Mouse (Mus musculus) megakaryocyte, embryonic 14.5 days (primary cell): ENCODE data around the gene Ofcc1. TPM values are rescaled to one million over a fixed set of nuclear protein-coding genes. Genes with fewer than 3 reads are reported as not detected.

Experiments used
- H3K27me3 ChIP-seq: replicated peaks from 2 replicates; pipeline ENCODE3; 2012; ENCODE audit warnings: inconsistent platforms
- H3K36me3 ChIP-seq: replicated peaks from 2 replicates; pipeline ENCODE3; 2012; ENCODE audit warnings: low read length, inconsistent platforms, mixed read lengths
- H3K4me1 ChIP-seq: 2 replicates; pipeline ENCODE4 v1.6.1; 2012; ENCODE audit warnings: inconsistent platforms
- H3K4me3 ChIP-seq: replicated peaks from 2 replicates; pipeline ENCODE3; 2012; ENCODE audit warnings: moderate library complexity, mild to moderate bottlenecking, inconsistent platforms
- H3K9me3 ChIP-seq: 2 replicates; pipeline ENCODE4 v1.6.1; 2012; ENCODE audit warnings: inconsistent platforms
- FLI1 ChIP-seq: IDR thresholded peaks from 2 replicates; pipeline ENCODE4 v1.6.1; 2012; ENCODE audit warnings: low read length, inconsistent platforms, mixed read lengths
- GATA1 ChIP-seq: IDR thresholded peaks from 3 replicates; pipeline ENCODE4 v1.6.1; 2012; ENCODE audit warnings: mixed read lengths, low read length, inconsistent platforms, borderline replicate concordance
- polyA plus RNA-seq: library from polyadenylated mRNA; stranded (reverse); fragments of >175 nt; gene quantifications from 2 replicates; pipeline ENCODE4 v1.2.3, GENCODE M21; 2012; ENCODE audit warnings: low replicate concordance; ENCODE audit not compliant: insufficient read depth

The Ofcc1 gene
- not detected in 2 replicates for polyA plus RNA-seq

DNA sequence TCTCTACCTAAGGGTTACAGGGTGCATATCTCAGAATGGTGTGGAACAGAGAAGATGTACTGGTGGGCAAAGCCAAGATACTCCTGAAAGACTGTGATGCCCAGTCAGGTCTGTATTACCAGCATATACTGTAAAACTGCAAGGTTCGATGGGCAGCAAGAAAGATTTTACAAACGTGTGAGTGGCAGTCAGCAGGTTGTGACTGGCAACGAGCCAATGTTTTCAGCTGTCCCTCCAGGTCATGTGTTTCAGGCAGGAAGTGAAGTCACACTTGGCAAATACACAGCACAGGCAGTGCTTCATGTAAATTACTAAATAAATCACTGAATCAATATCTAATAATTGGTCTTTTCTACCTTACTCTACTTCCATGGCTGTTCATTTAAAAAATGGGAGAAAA, at the start of gene Ofcc1:
Gene Ofcc1, minus strand, starts transcription at position 163 of the 400 bp plus-strand sequence.
- TF ChIP-seq FLI1 (no peak), GATA1 (no peak)
- no peaks in the 10 kb centered on the region for H3K4me1 ChIP-seq
- no peaks in the 10 kb centered on the region for H3K36me3 ChIP-seq
- H3K9me3 ChIP-seq, result peaks cover 15% of the 10 kb centered on the region
- no peak within 1 kb of the TSS for H3K4me3 ChIP-seq
- no peaks in the 10 kb centered on the region for H3K27me3 ChIP-seq

DNA sequence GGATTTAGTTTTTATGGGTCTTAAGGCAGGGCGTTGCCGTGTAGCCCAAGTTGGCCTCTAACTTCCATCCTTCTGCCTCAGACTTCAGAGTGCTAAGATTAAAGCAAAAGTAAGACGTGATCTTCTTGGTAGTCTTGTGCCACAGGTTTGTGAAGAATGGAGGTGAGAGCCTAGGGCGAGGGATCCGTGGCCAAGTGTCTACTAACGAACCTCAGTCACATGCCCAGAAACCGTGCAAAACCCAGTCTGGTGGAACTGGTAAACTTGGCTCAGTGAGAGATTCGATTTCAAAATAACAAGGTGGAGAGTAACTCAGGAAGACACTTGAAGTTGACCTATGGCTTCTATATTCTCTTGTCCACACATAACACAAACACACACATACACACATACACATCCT, 28.9 kb upstream of the Ofcc1 start:
- Histone ChIP-seq H3K36me3 (no peaks in the 10 kb centered on the region), H3K9me3 (peaks cover 18% of the 10 kb centered on the region), H3K4me1 (no peaks in the 10 kb centered on the region), H3K4me3 (no peak overlapping the region), H3K27me3 (no peaks in the 10 kb centered on the region)
- TF ChIP-seq GATA1 (no peak), FLI1 (no peak)

DNA sequence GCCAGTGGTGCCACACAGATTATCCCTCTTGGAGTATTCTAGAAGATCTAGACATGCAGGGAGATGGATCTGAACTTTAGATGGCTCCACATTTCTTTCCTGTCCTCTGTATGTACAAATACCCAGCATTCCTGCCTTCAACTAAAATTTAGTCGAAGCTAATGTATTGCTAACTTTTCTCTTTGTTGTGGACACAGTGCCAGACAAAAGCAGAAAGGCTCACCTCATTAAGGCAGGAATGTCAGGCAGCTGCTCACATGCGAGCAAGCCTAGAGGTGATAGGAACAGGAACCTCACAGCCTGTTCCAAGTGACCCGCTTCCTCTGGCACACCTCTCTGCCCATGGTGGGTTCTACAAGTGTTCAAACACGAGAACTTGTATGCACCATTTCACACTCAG, 26.2 kb upstream of the Ofcc1 start:
- Histone ChIP-seq H3K9me3 (peaks cover 18% of the 10 kb centered on the region), H3K4me1 (no peaks in the 10 kb centered on the region), H3K4me3 (no peak overlapping the region), H3K27me3 (no peaks in the 10 kb centered on the region), H3K36me3 (no peaks in the 10 kb centered on the region)
- TF ChIP-seq GATA1 (no peak), FLI1 (no peak)

DNA sequence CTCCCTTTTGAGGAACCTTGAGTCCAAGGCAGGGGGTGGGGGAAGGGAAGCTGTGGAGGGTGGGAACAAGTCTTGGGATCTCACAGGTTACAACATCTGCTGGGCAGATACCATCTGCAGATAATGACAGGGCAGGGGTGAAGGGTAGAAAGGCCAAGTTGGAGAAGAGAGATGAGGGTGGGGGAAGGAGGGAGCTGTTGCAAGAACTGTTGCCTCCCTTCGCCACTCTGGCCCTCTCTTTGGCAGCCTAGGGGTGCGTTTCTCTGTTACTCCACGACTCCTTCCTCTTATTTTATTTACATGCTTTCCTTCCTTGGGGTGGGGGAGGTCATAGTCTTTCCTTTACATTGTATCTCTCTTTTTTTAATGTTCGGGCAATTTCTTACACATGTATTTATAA, 23.7 kb upstream of the Ofcc1 start:
- no peaks in the 10 kb centered on the region for H3K27me3 ChIP-seq
- no peaks in the 10 kb centered on the region for H3K4me1 ChIP-seq
- no peaks in the 10 kb centered on the region for H3K36me3 ChIP-seq
- H3K4me3 ChIP-seq, result no peak overlapping the region
- TF ChIP-seq FLI1 (no peak), GATA1 (no peak)
- peaks cover 19% of the 10 kb centered on the region for H3K9me3 ChIP-seq

DNA sequence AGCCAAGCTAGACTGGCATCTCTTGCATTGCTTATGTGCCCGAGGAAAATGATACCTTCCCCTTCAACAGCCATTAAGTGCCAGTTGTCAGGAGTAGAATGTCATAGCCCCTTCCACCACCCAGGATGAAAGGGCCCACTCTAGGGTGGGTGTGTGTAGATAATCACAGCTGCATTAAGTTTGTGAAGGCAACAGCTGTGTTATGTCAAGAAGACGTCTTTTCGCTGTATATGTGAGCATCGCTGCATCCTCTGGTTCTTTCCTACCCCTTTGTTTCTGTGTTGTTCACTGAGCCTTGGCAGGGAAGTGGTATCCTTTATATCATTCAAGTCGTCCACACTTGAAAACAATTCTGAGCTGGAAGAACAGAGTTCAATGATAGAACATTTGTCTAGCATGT, 15.5 kb upstream of the Ofcc1 start:
- no peak for TF ChIP-seq FLI1
- TF ChIP-seq GATA1, result no peak
- no peaks in the 10 kb centered on the region for H3K36me3 ChIP-seq
- H3K9me3 ChIP-seq, result peaks cover 13% of the 10 kb centered on the region
- no peaks in the 10 kb centered on the region for H3K27me3 ChIP-seq
- H3K4me3 ChIP-seq, result no peak overlapping the region
- no peaks in the 10 kb centered on the region for H3K4me1 ChIP-seq

GRCm38 (mm10) chr13:40366762-40367161, 5.5 kb upstream of the Ofcc1 start:
- TF ChIP-seq GATA1 (no peak), FLI1 (no peak)
- H3K4me3 ChIP-seq, result no peak overlapping the region
- no peaks in the 10 kb centered on the region for H3K27me3 ChIP-seq
- peaks cover 19% of the 10 kb centered on the region for H3K9me3 ChIP-seq
- no peaks in the 10 kb centered on the region for H3K4me1 ChIP-seq
- no peaks in the 10 kb centered on the region for H3K36me3 ChIP-seq

GRCm38 (mm10) chr13:40364855-40365254, 3.6 kb upstream of the Ofcc1 start:
- Histone ChIP-seq H3K4me1 (no peaks in the 10 kb centered on the region), H3K36me3 (no peaks in the 10 kb centered on the region), H3K27me3 (no peaks in the 10 kb centered on the region), H3K4me3 (no peak overlapping the region), H3K9me3 (peaks cover 16% of the 10 kb centered on the region)
- no peak for TF ChIP-seq FLI1
- no peak for TF ChIP-seq GATA1

GRCm38 (mm10) chr13:40360692-40361091, 558 bp downstream of the Ofcc1 start:
- Histone ChIP-seq H3K4me1 (no peaks in the 10 kb centered on the region), H3K27me3 (no peaks in the 10 kb centered on the region), H3K9me3 (peaks cover 17% of the 10 kb centered on the region), H3K4me3 (no peak overlapping the region), H3K36me3 (no peaks in the 10 kb centered on the region)
- no peak for TF ChIP-seq FLI1
- TF ChIP-seq GATA1, result no peak

- TF ChIP-seq FLI1 (no peak), GATA1 (no peak)
- Histone ChIP-seq H3K36me3 (no peaks in the 10 kb centered on the region), H3K4me3 (no peak overlapping the region), H3K4me1 (no peaks in the 10 kb centered on the region), H3K9me3 (peaks cover 2% of the 10 kb centered on the region; the same call in 1 of the 2 replicates), H3K27me3 (no peaks in the 10 kb centered on the region)
These were observed 14.2 kb downstream of the Ofcc1 start for GRCm38 (mm10) chr13:40347045-40347444.

DNA sequence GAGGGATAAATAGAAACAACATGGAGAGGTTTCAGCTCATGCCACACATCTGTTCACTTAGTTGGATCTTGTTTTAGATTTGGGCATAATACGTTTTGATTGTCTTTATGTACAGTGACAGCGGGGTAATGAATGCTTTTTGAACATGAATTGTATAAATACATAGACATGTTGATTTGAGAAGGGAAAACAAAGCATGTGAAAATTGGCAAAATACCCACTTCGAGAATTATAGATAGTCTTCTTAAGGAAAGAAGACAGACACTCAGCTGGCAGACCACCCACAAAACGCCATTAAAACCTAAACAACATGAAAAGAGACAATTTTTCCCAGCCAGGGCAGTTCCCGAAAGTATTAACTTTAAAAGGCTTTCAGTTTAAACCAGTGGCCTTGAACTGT, 37.9 kb downstream of the Ofcc1 start:
- no peaks in the 10 kb centered on the region for H3K4me1 ChIP-seq
- H3K36me3 ChIP-seq, result no peaks in the 10 kb centered on the region
- TF ChIP-seq GATA1 (no peak), FLI1 (no peak)
- 0 out of 2 replicates have a peak, but pooled peaks cover 3% of the 10 kb centered on the region for H3K9me3 ChIP-seq
- H3K27me3 ChIP-seq, result no peaks in the 10 kb centered on the region
- H3K4me3 ChIP-seq, result no peak overlapping the region
